Mouse (Mus musculus) heart, postnatal 0 days (tissue): ENCODE results near the gene Gpr108. TPM values are rescaled to one million over a fixed set of nuclear protein-coding genes. Genes with fewer than 3 reads are reported as not detected.
A peak's percentile ranks its signal among the peaks of the same experiment; 100 is the strongest.

ENCODE experiments used
- ATAC-seq: fragments of 200-750 bp; cut with Nextera tagmentation; 2 replicates; pipeline ENCODE4 v1.8.0; 2017; ENCODE audit warnings: low read depth, moderate number of reproducible peaks, moderate library complexity; ENCODE audit not compliant: insufficient read depth
- DNase-seq: peaks from one replicate; pipeline ENCODE4 v3.0.0-alpha.2; 2016; ENCODE audit warnings: low spot score
- H3K27ac ChIP-seq: fragments of 300-500 bp; sonication (generic); 2 replicates; pipeline ENCODE4 v1.5.1; 2014; ENCODE audit warnings: low read depth, mild to moderate bottlenecking
- H3K27me3 ChIP-seq: fragments of 300-500 bp; sonication (generic); 2 replicates; pipeline ENCODE4 v1.6.1; 2014; ENCODE audit warnings: low read length, mixed read lengths; ENCODE audit not compliant: control insufficient read depth, insufficient read depth
- H3K36me3 ChIP-seq: fragments of 300-500 bp; sonication (generic); replicated peaks from 2 replicates; pipeline ENCODE4 v1.6.1; 2014; ENCODE audit warnings: low read length, mixed read lengths; ENCODE audit not compliant: control insufficient read depth, insufficient read depth
- H3K4me1 ChIP-seq: fragments of 300-500 bp; sonication (generic); 2 replicates; pipeline ENCODE4 v1.6.1; 2014; ENCODE audit warnings: antibody characterized with exemption; ENCODE audit not compliant: control insufficient read depth, insufficient read depth
- H3K4me2 ChIP-seq: fragments of 300-500 bp; sonication (generic); 2 replicates; pipeline ENCODE4 v1.6.1; 2014; ENCODE audit warnings: low read depth, mild to moderate bottlenecking, low read length, moderate library complexity
- H3K4me3 ChIP-seq: fragments of 300-500 bp; sonication (generic); 2 replicates; pipeline ENCODE4 v1.5.1; 2014; ENCODE audit warnings: low read depth, low read length
- H3K9ac ChIP-seq: fragments of 300-500 bp; sonication (generic); replicated peaks from 2 replicates; pipeline ENCODE4 v1.6.1; 2014; ENCODE audit warnings: low read depth, low read length, mixed read lengths
- H3K9me3 ChIP-seq: fragments of 300-500 bp; sonication (generic); replicated peaks from 2 replicates; pipeline ENCODE4 v1.6.1; 2016; ENCODE audit warnings: low read length; ENCODE audit not compliant: control insufficient read depth
- CTCF ChIP-seq: IDR thresholded peaks from 2 replicates; pipeline ENCODE4 v1.5.1; 2016; ENCODE audit warnings: antibody characterized with exemption, control low read depth, low read depth
- EP300 ChIP-seq: IDR thresholded peaks from 2 replicates; pipeline ENCODE4 v1.6.1; 2016; ENCODE audit warnings: antibody characterized with exemption, low read depth
- WGBS: fragments of 180-500 bp; shearing (Covaris S2); extraction: QIAGEN DNeasy Blood & Tissue Kit; methylation state at CpG from one replicate; pipeline ENCODE4 v1.1.7; 2014; 5-methylcytosine and 5-hydroxymethylcytosine counted together
- polyA plus RNA-seq: library from polyadenylated mRNA; unstranded; fragments of >200 nt; fragmentation: Nextera tagmentation; extraction: Ambion mirVana; gene quantifications from 2 replicates; pipeline ENCODE4 v1.2.1, GENCODE M21; 2015
- total RNA-seq: library from RNA; depleted of rRNA; stranded (reverse); fragments of >200 nt; gene quantifications from 2 replicates; pipeline ENCODE4 v1.2.3, GENCODE M21; 2014; ENCODE audit warnings: low replicate concordance

Gene Gpr108
- total and polyA plus RNA-seq, 2 experiments from 2014 or later: 23.3 to 30.1 TPM

DNA sequence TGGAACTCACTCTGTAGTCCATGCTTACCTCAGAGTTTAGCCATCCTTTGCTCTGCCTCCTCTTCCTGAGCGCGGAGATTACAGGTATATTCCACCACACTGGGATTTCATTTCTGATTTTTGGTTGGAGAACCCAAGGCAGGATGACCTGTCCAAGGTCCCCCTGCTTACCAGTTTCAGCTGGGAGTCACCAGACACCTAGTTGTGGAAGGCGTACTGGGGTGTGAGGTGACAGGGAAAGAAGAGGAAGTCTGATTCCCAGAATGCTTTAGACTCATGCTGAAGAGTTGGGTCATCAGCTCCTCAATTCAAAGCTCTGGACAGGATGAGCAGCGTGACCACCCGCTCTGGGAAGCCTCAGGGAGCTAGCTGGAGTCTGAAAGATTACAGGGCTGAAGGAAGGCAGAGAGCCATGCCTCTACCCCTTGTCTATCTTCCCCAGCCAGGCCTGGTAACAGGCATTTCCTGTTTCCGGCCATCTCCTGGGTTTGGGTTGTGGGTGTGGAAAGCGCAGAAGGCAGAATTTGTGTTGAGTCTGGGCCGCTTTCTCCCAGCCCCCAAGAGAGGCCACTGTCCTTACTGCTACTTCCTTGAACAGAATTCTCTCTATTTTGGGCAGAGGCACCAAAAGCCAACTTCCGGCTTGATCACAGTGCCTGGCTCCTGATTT lies 41.9 kb upstream of the Gpr108 start:
- H3K4me1 ChIP-seq: no peaks in the 10 kb centered on the region
- no peak overlapping the region for H3K9ac ChIP-seq
- H3K27me3 ChIP-seq: no peaks in the 10 kb centered on the region
- H3K4me3 ChIP-seq: no peak overlapping the region
- H3K27ac ChIP-seq: no peak overlapping the region
- DNase-seq: peak; percentile 20
- TF ChIP-seq CTCF (no peak), EP300 (no peak)
- peak; percentile 56 for ATAC-seq
- H3K4me2 ChIP-seq: no peak overlapping the region
- no peaks in the 10 kb centered on the region for H3K36me3 ChIP-seq
- no peaks in the 10 kb centered on the region for H3K9me3 ChIP-seq
- WGBS: 65% methylated on average over 9 of the region's 9 CpGs

DNA sequence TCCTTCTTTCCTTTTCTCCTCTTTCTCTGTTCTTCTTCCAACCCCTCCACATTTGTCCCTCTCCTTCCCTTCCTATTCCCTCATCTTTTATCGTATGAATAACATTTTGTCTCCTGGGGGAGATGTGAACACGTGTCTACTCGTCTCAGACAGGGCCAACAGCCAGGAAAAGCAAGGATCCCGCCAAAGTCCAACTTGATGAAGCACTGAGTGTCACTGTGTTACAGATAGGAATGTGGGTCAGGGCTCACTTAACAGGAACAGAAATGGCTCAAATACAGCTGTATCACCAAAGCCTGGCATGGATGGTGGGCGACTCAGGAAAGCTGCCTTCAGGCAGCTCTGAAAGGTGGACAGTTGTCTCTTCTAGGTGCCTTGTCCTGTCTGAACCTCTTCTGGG lies 41.0 kb upstream of the Gpr108 start:
- ATAC-seq (no peak), DNase-seq (no peak)
- Histone ChIP-seq H3K9ac (no peak overlapping the region), H3K27ac (no peak overlapping the region), H3K4me3 (no peak overlapping the region), H3K27me3 (no peaks in the 10 kb centered on the region), H3K4me2 (no peak overlapping the region), H3K4me1 (no peaks in the 10 kb centered on the region), H3K9me3 (no peaks in the 10 kb centered on the region), H3K36me3 (no peaks in the 10 kb centered on the region)
- WGBS: 63% methylated on average over 5 of the region's 5 CpGs
- TF ChIP-seq EP300 (no peak), CTCF (no peak)

DNA sequence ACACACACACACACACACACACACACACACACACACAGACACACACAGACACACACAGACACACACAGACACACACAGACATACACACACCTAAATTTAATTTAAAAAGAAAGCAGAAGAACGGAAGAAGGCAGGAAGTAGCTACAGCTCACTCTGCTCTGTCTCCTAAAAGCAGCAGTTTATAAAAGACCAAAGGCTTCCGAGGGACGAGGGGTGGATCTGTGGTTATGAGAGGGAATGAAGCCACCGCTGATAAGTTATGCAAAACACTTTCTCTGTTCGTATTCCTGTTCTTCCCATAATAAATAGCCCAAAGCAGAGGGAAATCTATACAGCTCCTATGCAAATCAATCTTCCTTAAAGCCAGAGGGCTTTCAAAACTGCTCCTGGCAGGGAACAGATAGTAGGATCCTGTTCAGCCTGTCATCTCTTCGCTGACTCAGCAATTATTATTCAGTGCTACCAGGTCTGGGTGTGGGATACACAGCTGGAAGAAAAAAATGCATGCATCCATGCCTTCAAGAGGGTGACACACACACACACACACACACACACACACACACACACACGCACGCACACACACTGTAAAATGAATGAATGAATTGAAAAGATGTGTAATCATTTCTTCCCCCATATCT lies 38.6 kb upstream of the Gpr108 start:
- no peak for ATAC-seq
- Histone ChIP-seq H3K4me1 (no peaks in the 10 kb centered on the region), H3K27ac (no peak overlapping the region), H3K27me3 (no peaks in the 10 kb centered on the region), H3K4me2 (no peak overlapping the region), H3K4me3 (no peak overlapping the region), H3K9me3 (no peaks in the 10 kb centered on the region), H3K9ac (no peak overlapping the region), H3K36me3 (no peaks in the 10 kb centered on the region)
- no peak for DNase-seq
- TF ChIP-seq CTCF: no peak
- TF ChIP-seq EP300: no peak
- 64% methylated on average over 8 of the region's 8 CpGs for WGBS

DNA sequence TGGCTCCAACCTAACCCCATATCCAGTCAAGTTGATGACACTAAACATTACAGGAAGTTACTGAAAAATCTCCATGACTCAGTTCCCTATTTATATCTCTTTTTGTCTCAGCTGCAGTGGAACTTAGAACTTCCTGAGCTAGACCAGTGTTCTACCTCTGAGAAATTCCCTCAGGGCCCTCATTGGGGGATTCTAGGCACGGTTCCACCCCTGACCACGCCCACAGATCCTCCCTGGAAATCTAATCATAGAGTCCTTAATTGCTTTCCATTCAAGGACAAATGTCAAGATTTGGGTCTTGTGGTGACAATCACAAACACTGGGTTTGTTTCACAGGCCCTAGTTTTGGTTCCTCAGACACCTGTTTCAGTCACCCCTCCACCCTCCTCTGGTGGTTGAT lies 36.8 kb upstream of the Gpr108 start:
- Histone ChIP-seq H3K4me3 (no peak overlapping the region), H3K9me3 (no peaks in the 10 kb centered on the region), H3K36me3 (no peaks in the 10 kb centered on the region), H3K9ac (no peak overlapping the region), H3K27ac (no peak overlapping the region), H3K27me3 (no peaks in the 10 kb centered on the region), H3K4me1 (no peaks in the 10 kb centered on the region), H3K4me2 (no peak overlapping the region)
- 48% methylated on average over 2 of the region's 2 CpGs for WGBS
- TF ChIP-seq EP300: no peak
- TF ChIP-seq CTCF: no peak
- DNase-seq (no peak), ATAC-seq (no peak)

DNA sequence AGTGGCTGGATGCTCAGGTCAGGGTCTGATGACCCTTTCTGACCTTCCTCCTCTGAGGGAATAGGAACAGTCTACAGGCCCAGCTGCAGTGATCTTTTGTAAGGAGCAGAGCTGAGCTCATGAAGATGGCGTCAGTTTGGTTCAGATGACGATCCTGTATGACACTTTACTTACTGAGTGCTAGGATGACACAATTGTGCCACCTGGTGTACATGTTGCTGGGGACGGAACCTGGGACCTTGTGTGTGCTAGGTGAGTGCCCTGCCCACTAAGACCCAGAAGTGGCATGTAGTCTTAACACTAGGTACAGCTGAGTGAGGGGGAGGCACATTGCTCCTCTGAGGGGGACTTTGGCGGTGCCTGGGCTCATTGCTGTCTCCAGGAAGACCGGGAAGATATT lies 35.7 kb upstream of the Gpr108 start:
- Histone ChIP-seq H3K9me3 (no peaks in the 10 kb centered on the region), H3K4me3 (no peak overlapping the region), H3K36me3 (no peaks in the 10 kb centered on the region), H3K4me1 (no peaks in the 10 kb centered on the region), H3K27me3 (no peaks in the 10 kb centered on the region), H3K9ac (no peak overlapping the region), H3K4me2 (no peak overlapping the region), H3K27ac (no peak overlapping the region)
- TF ChIP-seq EP300 (no peak), CTCF (no peak)
- ATAC-seq: no peak
- DNase-seq: no peak
- WGBS: 72% methylated on average over 5 of the region's 5 CpGs
